Mouse (Mus musculus): ENCODE data around the gene Anxa8.

DNA sequence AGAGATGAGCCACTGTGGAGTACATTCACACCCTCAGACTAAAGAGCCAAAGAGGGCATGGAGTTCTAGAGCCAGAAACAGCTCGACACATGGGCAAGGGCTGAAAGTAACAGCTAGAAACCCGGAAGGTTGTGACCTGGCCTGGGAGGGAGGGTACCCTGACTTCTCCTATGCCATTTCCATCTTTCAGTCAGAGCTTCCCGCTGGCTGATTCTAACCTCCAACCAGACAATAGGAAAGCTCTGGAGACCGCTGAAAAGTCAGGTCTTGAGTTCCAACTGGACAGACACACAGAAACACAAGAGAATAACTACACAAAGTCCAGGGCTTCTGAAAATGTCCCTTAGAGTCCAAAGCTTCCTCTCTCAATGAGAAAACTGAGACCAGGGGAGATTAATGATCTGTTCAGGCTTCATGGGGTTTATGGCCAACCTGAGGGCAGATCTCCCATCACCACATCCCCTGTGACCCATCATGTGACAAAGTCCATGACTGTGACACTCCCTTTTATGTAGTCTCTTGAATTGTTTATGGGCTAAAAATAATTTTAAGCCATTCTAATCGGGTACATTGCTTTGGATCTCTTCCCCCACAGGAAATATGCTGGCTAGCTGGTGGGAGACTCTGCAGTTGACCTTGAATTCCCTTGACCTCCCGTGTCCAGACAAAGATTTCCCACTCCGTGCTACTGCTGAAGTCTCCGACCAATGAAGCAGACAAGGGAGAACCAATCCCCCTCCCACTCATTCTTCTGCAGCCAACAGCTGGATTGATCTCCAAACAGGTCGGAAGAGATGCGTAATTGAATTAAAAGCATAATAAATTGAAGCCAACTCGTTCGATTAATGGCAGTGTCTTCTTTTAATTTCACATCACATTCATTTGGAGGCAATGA lies 34.5 kb downstream of the Anxa8 start:
- TF ChIP-seq POLR2A (IDR thresholded peaks at IDR 0.05; ENCODE audit: control insufficient read depth, extremely low read depth, insufficient read depth, low read length, poor library complexity) (no peak), CTCF (IDR thresholded peaks at IDR 0.05; ENCODE audit: borderline replicate concordance, control insufficient read depth, extremely low read depth, insufficient read depth, low read length, poor library complexity) (no peak)
